Mouse (Mus musculus) heart, postnatal 10 days (tissue): ENCODE results near the gene Nlrx1. TPM values are rescaled to one million over a fixed set of nuclear protein-coding genes. Genes with fewer than 3 reads are reported as not detected.
"Not testable (repeated sequence)": the region's sequence is repeated elsewhere in the genome, so short reads cannot be mapped to it uniquely, and the experiment has no call there.

Source experiments
- DNase-seq, 2 experiments: peaks; one replicate each; pipeline ENCODE4 v3.0.0; 2021
- intact Hi-C: fragments of 180-260 bp; cut with DNase I; formaldehyde crosslinking; loops from one replicate; pipeline ENCODE4 v1.15.1; 2025
- total RNA-seq, 2 experiments: library from RNA; stranded (reverse); gene quantifications; 2 replicates each; pipeline ENCODE4 v1.2.3; 2021

The Nlrx1 gene
- total RNA-seq: 10 to 100 TPM; 14.9 to 18.3 TPM

- DNase-seq: no peak
- intact Hi-C loops: loop anchor here (1.0 to 2.0 kb wide), 2 partner anchors 18 to 36 kb away; partner anchors contain the start of gene Pdzd3
Measured at GRCm38 (mm10) chr9:44268432-44268831, at the start of gene Nlrx1. TSS of gene Nlrx1 (minus strand) at chr9:44268599.

DNA sequence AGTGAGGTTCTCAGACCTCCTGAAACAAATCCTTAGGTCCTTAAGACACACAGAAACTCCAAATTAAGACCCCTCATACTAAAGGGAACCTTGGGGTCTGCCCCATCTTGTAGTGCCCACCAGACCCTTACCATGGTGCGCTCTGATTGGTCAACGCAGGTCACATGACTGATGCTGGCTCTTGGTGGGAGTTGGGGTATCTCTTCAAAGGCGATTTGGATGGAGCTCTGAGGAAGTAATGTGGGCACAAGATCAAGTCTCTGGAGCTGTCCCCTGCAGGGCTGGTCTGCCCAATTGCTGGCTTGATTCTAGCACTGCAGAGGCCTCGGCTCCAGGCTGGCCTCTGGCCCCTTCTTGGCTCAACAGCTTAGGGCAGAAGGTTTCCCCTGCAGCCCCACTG is 49.1 kb upstream of the Nlrx1 start:
- intact Hi-C loops: no loop called here
- DNase-seq: no peak

DNA sequence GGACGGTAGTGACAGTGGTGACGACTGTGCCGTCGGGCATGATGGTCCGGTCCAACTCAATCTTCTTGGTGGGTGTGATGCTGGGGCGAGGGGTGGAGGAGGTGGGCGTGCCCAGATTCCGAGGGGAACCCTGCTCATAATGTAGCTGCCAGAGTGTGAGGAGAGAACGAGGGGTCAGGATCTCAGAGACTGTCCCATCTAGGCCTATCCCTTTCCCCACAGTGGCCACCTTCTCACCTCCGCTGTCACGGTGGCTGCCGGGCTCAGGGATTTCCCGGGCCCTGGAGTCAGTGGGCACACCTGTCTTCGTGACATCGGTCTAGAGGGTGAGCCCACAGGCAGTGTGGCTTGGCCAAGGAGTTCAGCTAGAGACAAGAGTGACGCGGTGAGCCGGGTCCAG is 46.5 kb upstream of the Nlrx1 start:
- no peak for DNase-seq
- intact Hi-C loops: no loop called here

DNA sequence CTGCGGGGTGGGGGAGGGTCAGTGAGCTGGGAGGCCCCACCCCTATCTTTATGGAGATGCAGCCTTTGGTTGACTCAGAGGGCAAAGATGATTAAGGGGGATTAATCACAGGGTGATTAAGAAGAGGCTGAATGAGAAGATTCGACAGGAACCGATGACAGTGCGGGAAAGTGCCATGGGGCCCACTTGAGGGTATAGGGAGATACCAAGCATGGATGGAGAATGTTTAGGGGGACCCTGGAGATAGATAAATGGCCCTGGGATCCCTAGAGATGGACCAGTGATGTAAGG is 45.8 kb upstream of the Nlrx1 start:
- intact Hi-C loops: no loop called here
- DNase-seq: no peak

GRCm38 (mm10) chr9:44313476-44314256 is 45.3 kb upstream of the Nlrx1 start:
- intact Hi-C loops: no loop called here
- DNase-seq: no peak

GRCm38 (mm10) chr9:44311136-44312134 is 43.0 kb upstream of the Nlrx1 start:
- intact Hi-C loops: no loop called here
- peak; percentile 43 to 52 for DNase-seq

DNA sequence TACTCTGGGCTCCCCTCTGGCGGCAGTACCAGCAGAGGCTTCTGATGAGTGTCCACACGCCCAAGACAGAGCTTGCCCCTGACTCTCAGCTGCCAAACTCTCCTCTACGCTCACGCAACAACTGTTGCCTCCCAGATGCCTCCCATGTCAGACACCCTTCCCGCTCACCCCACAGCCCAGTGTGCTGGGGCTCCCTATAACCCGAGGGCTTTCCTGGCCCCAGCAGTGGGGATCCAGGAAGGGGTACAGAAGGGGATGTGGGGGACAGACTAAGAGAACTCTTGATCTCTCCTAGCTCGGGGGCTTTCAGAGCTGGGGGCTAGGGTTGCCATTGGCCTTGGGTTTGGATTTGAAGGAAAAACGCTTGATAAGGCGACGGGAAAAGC is 42.3 kb upstream of the Nlrx1 start:
- no peak for DNase-seq
- intact Hi-C loops: no loop called here

DNA sequence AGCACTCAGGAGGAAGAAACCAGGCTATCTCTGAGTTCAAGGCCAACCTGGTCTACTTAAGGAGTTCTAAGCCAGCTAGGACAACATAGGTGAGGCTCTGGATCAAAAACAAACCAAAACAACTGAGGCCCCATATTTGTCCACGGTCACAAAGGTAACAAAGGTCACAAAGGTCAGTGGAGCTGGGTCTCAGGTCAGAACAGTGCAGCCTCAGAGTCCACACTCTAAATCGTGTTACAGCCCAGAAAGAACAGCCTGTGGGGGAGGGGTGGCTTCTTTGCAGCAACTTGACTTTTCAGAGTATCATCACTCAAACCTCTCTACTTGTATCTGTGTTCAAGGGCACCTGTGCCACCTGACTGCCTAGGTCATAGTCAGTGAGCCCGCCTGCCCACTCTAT is 41.4 kb upstream of the Nlrx1 start:
- DNase-seq: no peak
- intact Hi-C loops: no loop called here

DNA sequence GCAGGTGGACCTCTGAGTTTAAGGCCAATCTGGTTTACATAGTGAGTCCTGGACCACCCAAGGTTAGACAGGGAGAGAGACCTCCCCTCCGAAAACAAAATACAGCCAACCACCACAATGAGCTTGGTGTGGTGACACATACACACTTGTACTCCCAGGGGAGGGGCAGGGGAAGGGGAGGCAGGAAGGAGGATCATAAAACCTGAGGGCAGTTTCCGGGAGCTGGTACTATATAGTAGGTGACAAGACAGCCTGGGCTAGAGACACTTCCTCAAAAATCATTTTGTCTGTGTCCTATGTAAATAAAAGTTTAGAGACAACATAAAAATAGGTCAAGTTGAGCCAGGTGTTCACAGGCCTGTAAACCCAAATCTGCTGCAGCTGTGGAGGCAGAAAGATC is 38.8 kb upstream of the Nlrx1 start:
- intact Hi-C loops: no loop called here
- no peak for DNase-seq

GRCm38 (mm10) chr9:44306532-44306931 is 38.1 kb upstream of the Nlrx1 start:
- intact Hi-C loops: no loop called here
- no peak for DNase-seq

- intact Hi-C loops: no loop called here
- DNase-seq: peak; percentile 99
Measured at GRCm38 (mm10) chr9:44305466-44306079, 37.2 kb upstream of the Nlrx1 start, which contains the start of gene Hinfp. TSS of gene Hinfp (minus strand) at chr9:44305671.

GRCm38 (mm10) chr9:44300001-44300400 is 31.6 kb upstream of the Nlrx1 start:
- DNase-seq, intact Hi-C loops: not testable (repeated sequence)

GRCm38 (mm10) chr9:44292490-44292889 is 24.1 kb upstream of the Nlrx1 start:
- intact Hi-C loops: loop anchor here (5.0 kb wide), 3 partner anchors 50 to 100 kb away; partner anchors contain the start of gene Hmbs
- peak; percentile 44 to 45 for DNase-seq

GRCm38 (mm10) chr9:44288959-44289291 is 20.5 kb upstream of the Nlrx1 start:
- intact Hi-C loops: no loop called here
- no peak for DNase-seq

- intact Hi-C loops: no loop called here
- DNase-seq: peak; percentile 36 to 43
Measured at GRCm38 (mm10) chr9:44288076-44288958, 19.9 kb upstream of the Nlrx1 start, which contains the start of gene Abcg4. TSS of gene Abcg4 (minus strand) at chr9:44288615.

GRCm38 (mm10) chr9:44287401-44288075 is 19.1 kb upstream of the Nlrx1 start:
- intact Hi-C loops: no loop called here
- DNase-seq: no peak

DNA sequence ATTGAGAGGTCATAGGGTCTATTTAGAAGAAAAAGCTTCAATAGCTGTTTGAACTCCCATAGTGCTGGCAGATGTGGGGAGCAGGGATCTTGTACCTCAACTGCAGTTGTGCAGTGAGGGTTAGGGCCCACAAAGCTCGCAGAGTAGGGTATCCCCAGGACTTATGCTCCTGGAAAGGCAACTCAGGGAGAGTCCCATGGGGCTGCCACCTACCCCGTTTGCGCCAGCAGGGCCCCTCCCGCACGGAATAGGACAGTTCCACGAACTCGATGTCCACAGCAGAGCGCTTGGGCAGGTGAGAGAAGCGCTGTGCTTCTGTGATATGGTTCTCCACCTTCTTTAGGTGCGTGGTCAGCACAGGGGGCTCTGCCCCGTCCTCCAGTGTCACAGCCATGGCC is 18.6 kb upstream of the Nlrx1 start:
- intact Hi-C loops: no loop called here
- DNase-seq: no peak

DNA sequence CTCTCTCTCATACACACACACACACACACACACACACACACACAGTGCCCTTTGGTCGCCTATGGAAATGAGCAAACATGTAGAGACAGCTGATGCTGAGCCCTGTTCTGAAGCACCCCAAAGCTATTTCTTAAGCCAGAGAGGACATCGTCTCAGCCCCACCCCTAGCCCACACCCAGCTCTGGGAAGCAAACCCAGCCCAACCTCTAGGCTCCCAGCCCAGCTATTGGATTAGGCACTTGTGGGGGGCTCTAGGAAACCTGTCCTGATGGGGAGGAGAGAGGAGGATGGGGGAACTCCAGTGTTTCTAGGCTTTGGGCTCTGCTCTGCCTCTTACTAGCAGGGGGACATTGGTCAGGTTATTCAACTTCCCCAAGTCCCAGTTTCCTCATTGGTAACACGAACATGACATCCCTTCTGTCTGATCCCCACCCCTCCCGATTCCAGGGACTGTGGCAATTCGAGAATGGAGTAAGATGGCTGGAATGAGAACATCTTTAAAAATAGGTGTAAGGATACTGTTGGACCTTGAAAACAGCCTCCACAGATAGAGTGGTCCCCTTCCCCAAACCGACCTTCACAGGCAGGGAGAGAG is 18.0 kb upstream of the Nlrx1 start:
- DNase-seq: no peak

GRCm38 (mm10) chr9:44283183-44283582 is 14.8 kb upstream of the Nlrx1 start:
- intact Hi-C loops: no loop called here
- peak in 1 of 2 experiments; percentile 27 for DNase-seq

More for the DNA sequence above, 18.0 kb upstream of the Nlrx1 start:
- intact Hi-C loops: no loop called here
